Mouse (Mus musculus): ENCODE measurements at regions not wholly inside any gene's neighbourhood (a gene's known extent, or its start where the extent isn't known, plus 50 kb on each side); places are given as distances from the start of the nearest gene placed in this dataset.

DNA sequence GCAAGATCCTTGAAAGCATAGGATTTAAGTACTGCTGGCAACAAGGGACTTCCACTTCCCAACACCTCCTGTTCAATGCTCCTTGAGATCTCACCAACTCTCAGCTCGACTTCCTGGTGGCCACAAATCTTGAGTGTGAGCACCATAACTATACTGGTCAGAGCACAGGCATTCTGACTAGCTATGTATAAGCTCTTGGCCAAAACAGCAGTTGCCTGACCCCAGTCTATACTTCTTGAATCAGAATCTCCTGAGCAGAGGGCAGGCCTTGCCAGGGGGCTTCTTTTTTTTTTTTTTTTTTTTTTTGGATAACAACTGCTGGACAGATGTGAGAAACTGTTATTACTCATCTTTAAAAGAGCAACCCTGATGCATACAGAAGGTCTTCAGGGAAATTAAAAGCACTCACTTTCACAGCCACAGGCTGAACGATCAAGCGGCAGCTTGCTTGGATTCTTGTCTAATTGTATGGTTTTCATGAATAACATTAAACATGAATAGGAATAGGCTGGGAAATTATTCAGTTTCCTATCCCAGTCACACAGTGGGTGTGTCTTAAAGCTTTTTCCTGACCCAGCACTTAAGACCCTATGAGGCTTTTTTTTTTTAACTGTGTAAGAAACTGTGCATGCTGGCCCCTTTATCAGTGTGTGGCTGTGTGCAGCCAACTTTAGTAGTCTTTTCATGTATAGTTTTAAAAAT is 193.7 kb upstream of the Mpped2 start:
- H3K27me3 ChIP-seq (ENCODE audit: control insufficient read depth, insufficient read depth, low read length), result no peaks in the 10 kb centered on the region
- H3K27ac ChIP-seq (replicated peaks; ENCODE audit: low read depth, low read length), result no peak overlapping the region
- no peaks in the 10 kb centered on the region for H3K36me3 ChIP-seq (ENCODE audit: control insufficient read depth, insufficient read depth, low read length)
- H3K4me2 ChIP-seq (ENCODE audit: low read depth, severe bottlenecking), result no peak overlapping the region
- no peak for DNase-seq (ENCODE audit: low spot score)
- H3K4me3 ChIP-seq (ENCODE audit: low read depth, low read length), result no peak overlapping the region
- no peak for ATAC-seq (ENCODE audit: insufficient number of reproducible peaks, low FRiP score, low TSS enrichment, low read depth)
- peaks cover 3% of the 10 kb centered on the region; the same call in 1 of the 2 replicates for H3K4me1 ChIP-seq (ENCODE audit: control insufficient read depth, insufficient read depth, low read length)
- 62% methylated on average over 3 of the region's 3 CpGs for WGBS
- no peaks in the 10 kb centered on the region for H3K9me3 ChIP-seq (ENCODE audit: control insufficient read depth, low read length)
- no peak overlapping the region for H3K9ac ChIP-seq (ENCODE audit: low read length)

DNA sequence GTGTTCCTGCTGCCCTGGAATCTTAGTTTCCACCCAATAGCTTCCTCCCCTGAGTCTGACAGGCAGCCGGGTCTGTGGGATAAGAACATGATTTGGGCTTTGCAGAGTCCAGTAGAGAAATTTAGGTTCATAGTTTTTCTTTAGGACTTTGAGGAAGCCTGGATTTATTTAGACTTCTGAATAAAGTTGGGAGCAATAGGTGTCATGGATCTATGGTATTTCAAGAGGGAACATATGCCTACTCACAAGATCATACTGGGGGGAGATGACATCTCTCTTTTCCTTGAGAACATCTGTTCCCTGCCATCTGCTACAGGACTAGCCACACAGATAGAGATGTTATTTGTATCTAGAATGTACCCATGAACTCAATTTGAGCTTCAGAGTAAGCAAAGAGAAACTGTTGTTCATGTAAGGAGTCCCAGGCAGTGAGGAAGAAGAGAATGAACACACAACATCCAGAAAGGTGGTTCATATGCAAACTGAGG is 188.1 kb upstream of the Mpped2 start:
- H3K4me3 ChIP-seq (ENCODE audit: low read depth, low read length), result no peak overlapping the region
- WGBS, result 86% methylated on average over 1 of the region's 1 CpGs
- H3K9ac ChIP-seq (ENCODE audit: low read length), result no peak overlapping the region
- no peak overlapping the region for H3K4me2 ChIP-seq (ENCODE audit: low read depth, severe bottlenecking)
- H3K4me1 ChIP-seq (ENCODE audit: control insufficient read depth, insufficient read depth, low read length), result no peaks in the 10 kb centered on the region
- H3K27ac ChIP-seq (replicated peaks; ENCODE audit: low read depth, low read length), result no peak overlapping the region
- no peaks in the 10 kb centered on the region for H3K36me3 ChIP-seq (ENCODE audit: control insufficient read depth, insufficient read depth, low read length)
- DNase-seq (ENCODE audit: low spot score) (no peak), ATAC-seq (ENCODE audit: insufficient number of reproducible peaks, low FRiP score, low TSS enrichment, low read depth) (no peak)
- H3K27me3 ChIP-seq (ENCODE audit: control insufficient read depth, insufficient read depth, low read length), result no peaks in the 10 kb centered on the region
- no peaks in the 10 kb centered on the region for H3K9me3 ChIP-seq (ENCODE audit: control insufficient read depth, low read length)

DNA sequence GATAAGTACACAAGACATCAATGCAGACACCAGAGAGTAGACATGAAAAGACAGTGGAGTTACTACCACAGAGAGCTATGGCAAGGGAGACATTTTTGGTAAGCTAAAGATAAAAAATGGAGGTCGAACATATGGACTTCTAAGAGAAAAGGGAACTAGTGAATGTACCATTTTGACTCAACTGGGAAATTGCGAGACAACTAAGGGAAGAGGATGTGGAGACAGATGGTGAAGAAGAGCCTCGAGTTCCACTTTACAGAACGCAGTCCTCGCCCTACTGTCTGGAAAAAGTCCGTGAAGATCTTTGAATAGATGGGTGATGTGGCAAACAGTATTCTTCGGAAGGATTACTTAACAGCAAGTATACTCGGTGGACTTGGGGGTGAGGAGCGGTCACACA is 181.2 kb upstream of the Mpped2 start:
- no peak overlapping the region for H3K4me3 ChIP-seq (ENCODE audit: low read depth, low read length)
- 90% methylated on average over 9 of the region's 9 CpGs for WGBS
- no peak for ATAC-seq (ENCODE audit: insufficient number of reproducible peaks, low FRiP score, low TSS enrichment, low read depth)
- H3K27me3 ChIP-seq (ENCODE audit: control insufficient read depth, insufficient read depth, low read length), result no peaks in the 10 kb centered on the region
- H3K4me2 ChIP-seq (ENCODE audit: low read depth, severe bottlenecking), result no peak overlapping the region
- H3K9me3 ChIP-seq (ENCODE audit: control insufficient read depth, low read length), result no peaks in the 10 kb centered on the region
- H3K36me3 ChIP-seq (ENCODE audit: control insufficient read depth, insufficient read depth, low read length), result no peaks in the 10 kb centered on the region
- DNase-seq (ENCODE audit: low spot score), result no peak
- no peak overlapping the region for H3K27ac ChIP-seq (replicated peaks; ENCODE audit: low read depth, low read length)
- H3K4me1 ChIP-seq (ENCODE audit: control insufficient read depth, insufficient read depth, low read length), result no peaks in the 10 kb centered on the region
- no peak overlapping the region for H3K9ac ChIP-seq (ENCODE audit: low read length)

GRCm38 (mm10) chr2:106512338-106513024 is 180.6 kb upstream of the Mpped2 start:
- no peak overlapping the region for H3K4me3 ChIP-seq (ENCODE audit: low read depth, low read length)
- H3K9me3 ChIP-seq (ENCODE audit: control insufficient read depth, low read length), result no peaks in the 10 kb centered on the region
- H3K4me1 ChIP-seq (ENCODE audit: control insufficient read depth, insufficient read depth, low read length), result no peaks in the 10 kb centered on the region
- H3K4me2 ChIP-seq (ENCODE audit: low read depth, severe bottlenecking), result no peak overlapping the region; the same call in 1 of the 2 replicates
- WGBS, result 37% methylated on average over 14 of the region's 14 CpGs
- no peaks in the 10 kb centered on the region for H3K36me3 ChIP-seq (ENCODE audit: control insufficient read depth, insufficient read depth, low read length)
- no peak for ATAC-seq (ENCODE audit: insufficient number of reproducible peaks, low FRiP score, low TSS enrichment, low read depth)
- no peaks in the 10 kb centered on the region for H3K27me3 ChIP-seq (ENCODE audit: control insufficient read depth, insufficient read depth, low read length)
- H3K9ac ChIP-seq (ENCODE audit: low read length), result no peak overlapping the region
- no peak for DNase-seq (ENCODE audit: low spot score)
- no peak overlapping the region for H3K27ac ChIP-seq (replicated peaks; ENCODE audit: low read depth, low read length)

DNA sequence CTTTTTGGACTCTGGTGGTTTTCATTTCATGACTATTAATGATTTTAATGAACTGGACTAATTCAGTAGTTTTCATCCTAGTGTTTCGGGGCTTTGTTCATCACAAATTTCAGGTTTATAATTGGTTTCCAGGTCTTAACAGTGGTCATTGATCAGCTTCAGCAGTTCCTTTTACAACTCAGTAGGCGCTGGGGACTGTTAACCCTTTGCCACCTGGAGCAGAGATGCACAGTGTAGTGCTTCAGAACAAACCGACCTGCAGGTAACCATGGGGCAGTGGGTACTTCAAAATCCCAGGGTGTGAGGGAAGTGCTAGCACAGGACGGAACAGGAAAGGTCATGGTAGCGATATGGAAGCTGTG is 180.1 kb upstream of the Mpped2 start:
- H3K9ac ChIP-seq (ENCODE audit: low read length), result no peak overlapping the region
- H3K27ac ChIP-seq (replicated peaks; ENCODE audit: low read depth, low read length), result no peak overlapping the region
- DNase-seq (ENCODE audit: low spot score) (no peak), ATAC-seq (ENCODE audit: insufficient number of reproducible peaks, low FRiP score, low TSS enrichment, low read depth) (no peak)
- H3K27me3 ChIP-seq (ENCODE audit: control insufficient read depth, insufficient read depth, low read length), result no peaks in the 10 kb centered on the region
- H3K4me1 ChIP-seq (ENCODE audit: control insufficient read depth, insufficient read depth, low read length), result no peaks in the 10 kb centered on the region
- no peaks in the 10 kb centered on the region for H3K36me3 ChIP-seq (ENCODE audit: control insufficient read depth, insufficient read depth, low read length)
- 30% methylated on average over 5 of the region's 5 CpGs for WGBS
- no peak overlapping the region for H3K4me2 ChIP-seq (ENCODE audit: low read depth, severe bottlenecking)
- no peak overlapping the region for H3K4me3 ChIP-seq (ENCODE audit: low read depth, low read length)
- no peaks in the 10 kb centered on the region for H3K9me3 ChIP-seq (ENCODE audit: control insufficient read depth, low read length)

DNA sequence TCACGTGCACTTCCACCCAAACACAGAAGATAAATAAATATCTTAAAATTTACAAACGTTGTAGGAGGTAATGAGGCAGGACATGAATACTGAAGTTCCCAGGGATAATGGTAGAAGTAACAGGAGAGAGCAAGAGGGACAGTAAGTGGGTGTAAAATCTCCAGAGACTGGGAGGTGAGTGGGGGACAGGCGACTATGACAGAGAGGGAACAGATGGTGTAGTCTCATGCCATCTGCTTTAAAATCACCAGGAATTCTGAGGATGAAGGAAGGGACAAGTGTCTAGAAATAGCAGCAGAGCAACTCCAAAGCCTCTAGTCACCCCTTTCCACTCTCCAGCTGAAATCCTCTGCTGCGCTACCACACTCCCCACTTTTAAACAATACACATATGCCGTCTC is 175.8 kb upstream of the Mpped2 start:
- H3K4me2 ChIP-seq (ENCODE audit: low read depth, severe bottlenecking), result no peak overlapping the region
- H3K27me3 ChIP-seq (ENCODE audit: control insufficient read depth, insufficient read depth, low read length), result no peaks in the 10 kb centered on the region
- no peaks in the 10 kb centered on the region for H3K36me3 ChIP-seq (ENCODE audit: control insufficient read depth, insufficient read depth, low read length)
- WGBS, result 82% methylated on average over 5 of the region's 5 CpGs
- H3K4me1 ChIP-seq (ENCODE audit: control insufficient read depth, insufficient read depth, low read length), result no peaks in the 10 kb centered on the region
- no peaks in the 10 kb centered on the region for H3K9me3 ChIP-seq (ENCODE audit: control insufficient read depth, low read length)
- no peak overlapping the region for H3K4me3 ChIP-seq (ENCODE audit: low read depth, low read length)
- H3K27ac ChIP-seq (replicated peaks; ENCODE audit: low read depth, low read length), result no peak overlapping the region
- no peak overlapping the region for H3K9ac ChIP-seq (ENCODE audit: low read length)
- ATAC-seq (ENCODE audit: insufficient number of reproducible peaks, low FRiP score, low TSS enrichment, low read depth) (no peak), DNase-seq (ENCODE audit: low spot score) (no peak)

DNA sequence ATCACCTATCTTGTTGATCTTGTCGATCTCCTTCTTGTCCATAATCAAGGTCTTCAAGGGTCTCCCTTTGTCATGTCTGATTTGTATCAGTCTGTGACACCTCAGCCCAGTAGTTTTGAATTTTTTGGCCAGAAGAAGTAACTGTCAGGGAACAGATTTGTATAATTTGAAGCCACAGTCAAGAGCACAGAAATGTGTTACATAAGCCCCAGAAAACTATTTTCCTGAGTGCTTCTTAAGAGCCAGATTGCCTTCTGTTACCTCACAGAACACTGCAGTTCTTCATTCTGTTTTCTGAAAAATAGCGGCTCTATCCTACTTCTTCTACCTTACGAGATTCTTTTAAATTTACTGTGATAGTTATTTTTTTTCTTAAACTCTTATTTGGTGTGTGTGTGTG is 170.1 kb upstream of the Mpped2 start:
- WGBS, result 90% methylated on average over 3 of the region's 3 CpGs
- DNase-seq (ENCODE audit: low spot score) (no peak), ATAC-seq (ENCODE audit: insufficient number of reproducible peaks, low FRiP score, low TSS enrichment, low read depth) (no peak)
- no peak overlapping the region for H3K27ac ChIP-seq (replicated peaks; ENCODE audit: low read depth, low read length)
- no peaks in the 10 kb centered on the region for H3K9me3 ChIP-seq (ENCODE audit: control insufficient read depth, low read length)
- H3K36me3 ChIP-seq (ENCODE audit: control insufficient read depth, insufficient read depth, low read length), result no peaks in the 10 kb centered on the region
- no peaks in the 10 kb centered on the region for H3K27me3 ChIP-seq (ENCODE audit: control insufficient read depth, insufficient read depth, low read length)
- H3K4me3 ChIP-seq (ENCODE audit: low read depth, low read length), result no peak overlapping the region
- H3K4me2 ChIP-seq (ENCODE audit: low read depth, severe bottlenecking), result no peak overlapping the region
- H3K9ac ChIP-seq (ENCODE audit: low read length), result no peak overlapping the region
- peaks cover 2% of the 10 kb centered on the region; the same call in 1 of the 2 replicates for H3K4me1 ChIP-seq (ENCODE audit: control insufficient read depth, insufficient read depth, low read length)

GRCm38 (mm10) chr2:106527008-106527407 is 166.1 kb upstream of the Mpped2 start:
- Histone ChIP-seq H3K9me3 (ENCODE audit: control insufficient read depth, low read length) (no peaks in the 10 kb centered on the region), H3K9ac (ENCODE audit: low read length) (peak overlapping the region; percentile 57), H3K4me1 (ENCODE audit: control insufficient read depth, insufficient read depth, low read length) (peaks cover 9% of the 10 kb centered on the region), H3K27ac (replicated peaks; ENCODE audit: low read depth, low read length) (peak overlapping the region; percentile 85), H3K36me3 (ENCODE audit: control insufficient read depth, insufficient read depth, low read length) (no peaks in the 10 kb centered on the region), H3K27me3 (ENCODE audit: control insufficient read depth, insufficient read depth, low read length) (no peaks in the 10 kb centered on the region), H3K4me2 (ENCODE audit: low read depth, severe bottlenecking) (no peak overlapping the region), H3K4me3 (ENCODE audit: low read depth, low read length) (no peak overlapping the region)
- 47% methylated on average over 2 of the region's 2 CpGs for WGBS
- DNase-seq (ENCODE audit: low spot score) (peak; percentile 73), ATAC-seq (ENCODE audit: insufficient number of reproducible peaks, low FRiP score, low TSS enrichment, low read depth) (peak; percentile 94)
